Mouse (Mus musculus) E14TG2a.4 (cell line): Measurements from ENCODE around the gene Hoxd3.

Experiments used
- CTCF ChIP-seq: conservative IDR thresholded peaks from 2 replicates; pipeline ENCODE4 v1.5.1; 2014; ENCODE audit warnings: low read length
- POU5F1 ChIP-seq: IDR thresholded peaks from 2 replicates; pipeline ENCODE4 v1.6.1; 2014; ENCODE audit warnings: low read length, borderline replicate concordance

GRCm38 (mm10) chr2:74733765-74734164 lies 22.0 kb downstream of the Hoxd3 start:
- TF ChIP-seq CTCF (no peak), POU5F1 (no peak)
